Mouse (Mus musculus) myocyte (in vitro differentiated cells): ENCODE measurements around the gene Fam43b. TPM values are rescaled to one million over a fixed set of nuclear protein-coding genes. Genes with fewer than 3 reads are reported as not detected.

Experiments
- H3K27me3 ChIP-seq: one replicate; pipeline ENCODE4 v1.6.1; 2011; ENCODE audit not compliant: control insufficient read depth, insufficient read depth, insufficient read length
- H3K36me3 ChIP-seq: one replicate; pipeline ENCODE4 v1.6.1; 2011; ENCODE audit not compliant: control insufficient read depth, insufficient read depth
- H3K4me2 ChIP-seq: one replicate; pipeline ENCODE4 v1.6.1; 2011; ENCODE audit warnings: low read depth, control low read depth
- H3K4me3 ChIP-seq: one replicate; pipeline ENCODE4 v1.5.1; 2011; ENCODE audit warnings: mild to moderate bottlenecking, control low read depth, moderate library complexity
- H3K79me2 ChIP-seq: one replicate; pipeline ENCODE4 v1.6.1; 2011; ENCODE audit not compliant: control insufficient read depth, insufficient read depth
- H3ac ChIP-seq: one replicate; pipeline ENCODE4 v1.6.1; 2011; ENCODE audit not compliant: control insufficient read depth, insufficient read length
- CEBPB ChIP-seq: IDR thresholded peaks from 2 replicates; pipeline ENCODE4 v1.6.1; 2011; ENCODE audit warnings: mild to moderate bottlenecking, moderate library complexity; ENCODE audit not compliant: poor library complexity, insufficient read depth, severe bottlenecking
- E2F4 ChIP-seq: IDR thresholded peaks from one replicate; pipeline ENCODE4 v1.6.1; 2011; ENCODE audit warnings: mild to moderate bottlenecking, control low read depth, moderate library complexity; ENCODE audit not compliant: insufficient read depth
- MAX ChIP-seq: IDR thresholded peaks from one replicate; pipeline ENCODE4 v1.6.1; 2011; ENCODE audit warnings: low read depth, mild to moderate bottlenecking, control low read depth
- MYOD1 ChIP-seq, 3 experiments: IDR thresholded peaks; one replicate each; pipeline ENCODE4 v1.6.1; 2011; ENCODE audit warnings: control low read depth in 2 of 3, low read depth in 2 of 3, mild to moderate bottlenecking in 2 of 3, moderate library complexity in 1 of 3; ENCODE audit not compliant: insufficient read length in 2 of 3, control insufficient read depth in 1 of 3
- MYOG ChIP-seq, 3 experiments: IDR thresholded peaks; one replicate each; pipeline ENCODE4 v1.6.1; 2011; ENCODE audit warnings: control low read depth in 2 of 3, low read depth in 2 of 3, mild to moderate bottlenecking in 2 of 3; ENCODE audit not compliant: insufficient read length in 2 of 3, control insufficient read depth in 1 of 3, insufficient read depth in 1 of 3
- POLR2A ChIP-seq: IDR thresholded peaks from one replicate; pipeline ENCODE4 v1.6.1; 2011; ENCODE audit warnings: low read depth, mild to moderate bottlenecking, control low read depth, moderate library complexity; ENCODE audit not compliant: insufficient read length
- POLR2AphosphoS2 ChIP-seq: IDR thresholded peaks from one replicate; pipeline ENCODE4 v1.6.1; 2011; ENCODE audit warnings: low read depth, control low read depth; ENCODE audit not compliant: insufficient read length
- REST ChIP-seq: IDR thresholded peaks from one replicate; pipeline ENCODE4 v1.6.1; 2011; ENCODE audit warnings: mild to moderate bottlenecking, control low read depth, moderate library complexity; ENCODE audit not compliant: insufficient read depth, insufficient read length
- SRF ChIP-seq: IDR thresholded peaks from one replicate; pipeline ENCODE4 v1.6.1; 2011; ENCODE audit warnings: low read depth; ENCODE audit not compliant: control insufficient read depth, insufficient read length
- TCF12 ChIP-seq: IDR thresholded peaks from one replicate; pipeline ENCODE4 v1.6.1; 2011; ENCODE audit warnings: mild to moderate bottlenecking, control low read depth; ENCODE audit not compliant: poor library complexity, insufficient read depth, severe bottlenecking
- TCF3 ChIP-seq: IDR thresholded peaks from one replicate; pipeline ENCODE4 v1.6.1; 2011; ENCODE audit warnings: low read depth, control low read depth; ENCODE audit not compliant: insufficient read length
- USF1 ChIP-seq: IDR thresholded peaks from one replicate; pipeline ENCODE4 v1.6.1; 2011; ENCODE audit warnings: low read depth, mild to moderate bottlenecking, control low read depth, moderate library complexity
- polyA plus RNA-seq: library from polyadenylated mRNA; unstranded; fragments of >200 nt; fragmentation: generic; extraction: Trizol; gene quantifications from one replicate; pipeline ENCODE4 v1.2.1, GENCODE M21; 2012; ENCODE audit warnings: missing spikeins

The Fam43b gene
- polyA plus RNA-seq, 1 experiment, result not detected

DNA sequence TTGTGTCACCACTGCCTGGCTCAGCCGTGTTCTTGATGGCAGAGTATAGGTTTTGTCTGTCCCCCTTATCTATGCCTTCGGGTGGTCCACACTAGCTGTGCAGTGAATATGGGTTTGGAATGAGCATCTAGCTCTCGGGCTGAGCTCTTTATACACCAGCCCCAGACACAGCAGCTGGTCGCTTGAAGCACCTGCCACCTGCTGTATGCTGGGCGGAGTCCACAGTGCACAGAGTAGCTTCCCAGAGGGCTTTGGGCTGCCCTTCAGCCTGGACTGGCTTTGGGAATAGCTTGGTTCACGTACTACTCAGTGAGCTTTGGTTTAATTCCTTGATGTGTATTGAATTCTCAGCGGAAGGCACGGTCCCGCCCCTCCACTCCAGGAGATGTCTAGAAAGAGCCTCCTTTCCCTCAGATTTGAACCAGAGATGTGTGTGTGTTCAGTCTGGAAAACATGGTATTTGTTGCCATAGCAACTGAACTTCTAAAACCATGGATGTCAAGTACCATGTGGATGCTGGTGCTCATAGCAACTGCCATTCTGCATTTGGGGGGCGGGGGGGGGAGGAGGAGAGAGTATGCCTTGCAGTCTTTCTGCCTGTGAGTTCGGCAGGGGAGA lies 22.1 kb upstream of the Fam43b start:
- TF ChIP-seq TCF3 (no peak), CEBPB (no peak), MAX (no peak), E2F4 (no peak), USF1 (no peak), POLR2AphosphoS2 (no peak), SRF (no peak), REST (no peak), MYOD1 (IDR thresholded peaks at IDR 0.05; ENCODE audit: control insufficient read depth in 1 of 3, insufficient read length in 2 of 3, low read depth in 2 of 3) (no peak), POLR2A (no peak), MYOG (IDR thresholded peaks at IDR 0.05; ENCODE audit: control insufficient read depth in 1 of 3, insufficient read depth in 1 of 3, insufficient read length in 2 of 3, low read depth in 2 of 3) (no peak), TCF12 (no peak)
- H3ac ChIP-seq, result no peak overlapping the region
- H3K27me3 ChIP-seq, result peaks cover 52% of the 10 kb centered on the region
- no peak overlapping the region for H3K4me2 ChIP-seq
- H3K4me3 ChIP-seq, result no peak overlapping the region
- H3K79me2 ChIP-seq, result no peaks in the 10 kb centered on the region
- H3K36me3 ChIP-seq, result no peaks in the 10 kb centered on the region

DNA sequence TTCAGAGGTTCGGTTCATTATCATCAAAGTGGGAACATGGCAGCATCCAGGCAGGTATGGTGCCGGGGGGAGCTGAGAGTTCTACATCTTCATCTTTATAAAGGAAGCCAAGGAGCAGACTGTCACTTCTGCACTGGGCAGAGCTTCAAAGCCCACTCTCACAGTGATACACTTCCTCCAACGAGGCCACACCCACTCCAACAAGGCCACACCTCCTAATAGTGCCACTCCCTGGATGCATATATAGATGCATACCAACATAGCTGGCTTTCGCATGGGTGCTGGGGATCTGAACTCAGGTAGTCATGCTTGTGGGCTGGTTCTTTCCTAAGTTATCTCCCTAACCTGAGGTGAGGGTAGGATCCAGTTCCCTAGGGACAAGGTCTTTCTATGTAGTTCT lies 21.6 kb upstream of the Fam43b start:
- H3K27me3 ChIP-seq, result peaks cover 52% of the 10 kb centered on the region
- H3K79me2 ChIP-seq, result no peaks in the 10 kb centered on the region
- no peak overlapping the region for H3ac ChIP-seq
- no peak for TF ChIP-seq REST
- no peak for TF ChIP-seq SRF
- TF ChIP-seq POLR2A, result no peak
- no peak for TF ChIP-seq CEBPB
- no peak for TF ChIP-seq MYOG (IDR thresholded peaks at IDR 0.05; ENCODE audit: control insufficient read depth in 1 of 3, insufficient read depth in 1 of 3, insufficient read length in 2 of 3, low read depth in 2 of 3)
- no peak for TF ChIP-seq E2F4
- TF ChIP-seq TCF3, result no peak
- no peak for TF ChIP-seq USF1
- no peak overlapping the region for H3K4me3 ChIP-seq
- no peaks in the 10 kb centered on the region for H3K36me3 ChIP-seq
- no peak overlapping the region for H3K4me2 ChIP-seq

DNA sequence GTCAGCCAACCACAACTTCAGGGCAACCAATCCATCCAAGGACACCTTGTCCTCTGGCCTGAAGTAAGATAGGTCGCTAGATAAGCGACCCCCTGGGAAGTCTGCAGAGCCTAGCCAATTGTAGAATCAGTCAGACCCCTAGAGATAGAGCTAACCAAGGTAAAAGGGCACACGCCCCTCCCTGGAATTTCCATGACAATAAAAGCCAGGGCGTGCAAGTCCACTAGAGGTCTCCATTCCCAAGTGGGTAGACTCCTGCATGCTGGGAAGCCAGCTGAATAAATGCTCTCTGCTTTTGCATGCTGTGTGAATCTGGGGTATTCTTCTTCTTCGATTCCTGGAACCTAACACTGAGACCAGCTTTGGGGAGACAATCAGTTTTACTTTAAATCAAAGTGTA lies 20.1 kb upstream of the Fam43b start:
- no peaks in the 10 kb centered on the region for H3K36me3 ChIP-seq
- no peak overlapping the region for H3K4me2 ChIP-seq
- H3K79me2 ChIP-seq, result no peaks in the 10 kb centered on the region
- H3K27me3 ChIP-seq, result peaks cover 60% of the 10 kb centered on the region
- TF ChIP-seq SRF, result no peak
- TF ChIP-seq USF1, result no peak
- no peak for TF ChIP-seq POLR2AphosphoS2
- no peak for TF ChIP-seq MYOD1 (IDR thresholded peaks at IDR 0.05; ENCODE audit: control insufficient read depth in 1 of 3, insufficient read length in 2 of 3, low read depth in 2 of 3)
- TF ChIP-seq CEBPB, result no peak
- TF ChIP-seq MYOG (IDR thresholded peaks at IDR 0.05; ENCODE audit: control insufficient read depth in 1 of 3, insufficient read depth in 1 of 3, insufficient read length in 2 of 3, low read depth in 2 of 3), result no peak
- TF ChIP-seq E2F4, result no peak
- no peak for TF ChIP-seq TCF12
- no peak for TF ChIP-seq MAX
- no peak for TF ChIP-seq POLR2A
- no peak for TF ChIP-seq TCF3
- TF ChIP-seq REST, result no peak
- H3ac ChIP-seq, result no peak overlapping the region
- H3K4me3 ChIP-seq, result no peak overlapping the region

DNA sequence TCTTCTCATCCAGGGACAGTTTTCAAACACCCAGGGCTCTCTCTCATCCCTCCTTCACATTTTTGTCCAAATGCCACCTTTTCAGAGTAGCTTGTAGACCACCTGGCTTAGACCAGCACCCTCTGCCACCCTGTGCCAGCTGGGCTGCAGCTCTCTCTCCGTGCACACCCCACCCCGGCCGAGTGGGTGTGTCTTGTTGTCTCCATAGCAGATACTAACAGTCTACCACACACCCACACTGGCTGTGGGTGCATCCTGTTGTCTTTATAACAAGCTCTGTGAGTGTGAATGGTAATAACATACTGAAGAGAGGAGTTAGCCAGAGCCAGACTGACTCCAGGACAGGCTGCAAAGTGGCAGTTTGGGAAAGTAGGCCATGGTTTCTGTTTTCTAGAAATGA lies 19.7 kb upstream of the Fam43b start:
- no peak overlapping the region for H3K4me3 ChIP-seq
- no peaks in the 10 kb centered on the region for H3K79me2 ChIP-seq
- no peak overlapping the region for H3ac ChIP-seq
- H3K4me2 ChIP-seq, result no peak overlapping the region
- TF ChIP-seq REST (no peak), TCF3 (no peak), CEBPB (no peak), POLR2A (no peak), SRF (no peak), TCF12 (no peak), MYOG (IDR thresholded peaks at IDR 0.05; ENCODE audit: control insufficient read depth in 1 of 3, insufficient read depth in 1 of 3, insufficient read length in 2 of 3, low read depth in 2 of 3) (no peak), MYOD1 (IDR thresholded peaks at IDR 0.05; ENCODE audit: control insufficient read depth in 1 of 3, insufficient read length in 2 of 3, low read depth in 2 of 3) (no peak), E2F4 (no peak)
- no peaks in the 10 kb centered on the region for H3K36me3 ChIP-seq
- H3K27me3 ChIP-seq, result peaks cover 57% of the 10 kb centered on the region

DNA sequence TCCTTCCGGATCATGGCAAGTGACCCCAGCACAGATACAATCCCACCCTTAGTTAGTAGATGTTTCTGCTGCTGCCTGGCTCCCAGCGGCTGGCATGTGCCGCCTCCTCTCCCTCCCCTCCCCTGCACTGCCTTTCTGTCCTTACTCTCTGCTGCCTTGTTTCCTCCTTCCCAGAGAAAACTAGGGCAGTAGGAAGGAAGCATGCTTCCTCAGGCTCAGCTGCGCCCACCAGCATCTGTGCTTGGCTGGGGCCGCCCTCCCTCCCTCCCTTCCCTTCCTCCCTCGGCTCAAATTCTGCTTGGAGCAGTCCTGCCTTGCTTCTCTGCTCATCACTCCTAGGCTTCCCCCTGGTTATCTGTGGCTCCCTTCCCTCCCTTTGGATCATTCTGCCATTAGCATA lies 18.4 kb upstream of the Fam43b start:
- Histone ChIP-seq H3K79me2 (no peaks in the 10 kb centered on the region), H3K4me3 (no peak overlapping the region), H3K27me3 (peaks cover 48% of the 10 kb centered on the region), H3K4me2 (no peak overlapping the region), H3K36me3 (no peaks in the 10 kb centered on the region), H3ac (no peak overlapping the region)
- no peak for TF ChIP-seq SRF
- TF ChIP-seq E2F4, result no peak
- no peak for TF ChIP-seq POLR2A
- TF ChIP-seq TCF3, result no peak
- no peak for TF ChIP-seq TCF12
- no peak for TF ChIP-seq USF1
- TF ChIP-seq MYOD1 (IDR thresholded peaks at IDR 0.05; ENCODE audit: control insufficient read depth in 1 of 3, insufficient read length in 2 of 3, low read depth in 2 of 3), result no peak
- no peak for TF ChIP-seq MYOG (IDR thresholded peaks at IDR 0.05; ENCODE audit: control insufficient read depth in 1 of 3, insufficient read depth in 1 of 3, insufficient read length in 2 of 3, low read depth in 2 of 3)
- no peak for TF ChIP-seq MAX
